Mouse (Mus musculus) olfactory bulb, adult 2 months (tissue): Measurements from ENCODE around the gene Tent5b. TPM values are rescaled to one million over a fixed set of nuclear protein-coding genes. Genes with fewer than 3 reads are reported as not detected.

ENCODE experiments used
- H3K27ac ChIP-seq: fragments of 200-500 bp; 2 replicates; pipeline ENCODE4 v1.5.1; 2012; ENCODE audit warnings: low read depth, low read length; ENCODE audit not compliant: insufficient read depth
- H3K4me1 ChIP-seq: fragments of 200-500 bp; 2 replicates; pipeline ENCODE4 v1.6.1; 2012; ENCODE audit warnings: low read length; ENCODE audit not compliant: control insufficient read depth, insufficient read depth
- H3K4me3 ChIP-seq: fragments of 200-500 bp; 2 replicates; pipeline ENCODE4 v1.5.1; 2012; ENCODE audit warnings: mild to moderate bottlenecking, low read depth, low read length, moderate library complexity; ENCODE audit not compliant: insufficient read depth
- CTCF ChIP-seq: fragments of 200-500 bp; IDR thresholded peaks from 2 replicates; pipeline ENCODE4 v1.5.1; 2012; ENCODE audit warnings: low read depth, mild to moderate bottlenecking, low read length, moderate library complexity; ENCODE audit not compliant: insufficient read depth
- POLR2A ChIP-seq: fragments of 200-500 bp; IDR thresholded peaks from 2 replicates; pipeline ENCODE4 v1.6.1; 2012; ENCODE audit warnings: mild to moderate bottlenecking, low read depth, low read length, moderate library complexity; ENCODE audit not compliant: insufficient read depth
- WGBS: fragments of 180-500 bp; shearing (Covaris S2); methylation state at CpG from one replicate; pipeline ENCODE4 v1.1.7; 2018; 5-methylcytosine and 5-hydroxymethylcytosine counted together
- polyA plus RNA-seq: library from polyadenylated mRNA; stranded (reverse); fragments of >200 nt; gene quantifications from 2 replicates; pipeline ENCODE4 v1.2.4, GENCODE M21; 2012; ENCODE audit warnings: low replicate concordance; ENCODE audit not compliant: missing spikeins, insufficient read depth, insufficient read length

The Tent5b gene
- polyA plus RNA-seq: not detected in 2 replicates

- TF ChIP-seq CTCF: peak; percentile 78
- no peak for TF ChIP-seq POLR2A
- Histone ChIP-seq H3K4me1 (peaks cover 15% of the 10 kb centered on the region), H3K27ac (no peak within 1 kb of the TSS), H3K4me3 (peak within 1 kb of the TSS; percentile 38)
- WGBS: 6% methylated on average over 29 of the region's 29 CpGs
These were observed at the start of gene Tent5b for GRCm38 (mm10) chr4:133479458-133480184. Gene Tent5b, plus strand, starts transcription at chr4:133480132.

DNA sequence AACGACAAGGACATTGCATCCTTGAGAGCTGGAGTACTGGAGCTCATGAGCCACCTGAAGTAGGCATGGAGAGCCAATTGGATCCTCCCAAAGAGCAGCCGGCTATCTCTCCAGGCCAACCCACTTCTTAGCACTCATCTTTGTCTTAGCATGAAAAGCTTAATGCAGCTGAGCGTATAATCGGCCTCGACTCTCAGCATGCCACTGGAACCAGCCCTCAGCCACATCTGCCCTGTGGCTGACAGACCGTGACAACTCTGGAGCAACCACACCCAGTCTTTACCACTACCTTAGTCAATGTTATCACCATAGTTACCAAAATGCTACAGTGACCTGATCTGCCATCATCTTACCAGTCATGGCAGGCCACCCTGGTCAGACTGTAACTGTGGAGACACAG is 48.4 kb upstream of the Tent5b start:
- WGBS: 79% methylated on average over 6 of the region's 6 CpGs
- no peak for TF ChIP-seq POLR2A
- TF ChIP-seq CTCF: no peak
- Histone ChIP-seq H3K27ac (no peak overlapping the region), H3K4me1 (peaks cover 7% of the 10 kb centered on the region), H3K4me3 (no peak overlapping the region)

- WGBS: 19% methylated on average over 17 of the region's 17 CpGs
- Histone ChIP-seq H3K4me1 (peaks cover 7% of the 10 kb centered on the region), H3K27ac (no peak overlapping the region), H3K4me3 (no peak overlapping the region)
- TF ChIP-seq POLR2A: no peak
- TF ChIP-seq CTCF: no peak
These were observed 47.3 kb upstream of the Tent5b start for GRCm38 (mm10) chr4:133432560-133433171.

DNA sequence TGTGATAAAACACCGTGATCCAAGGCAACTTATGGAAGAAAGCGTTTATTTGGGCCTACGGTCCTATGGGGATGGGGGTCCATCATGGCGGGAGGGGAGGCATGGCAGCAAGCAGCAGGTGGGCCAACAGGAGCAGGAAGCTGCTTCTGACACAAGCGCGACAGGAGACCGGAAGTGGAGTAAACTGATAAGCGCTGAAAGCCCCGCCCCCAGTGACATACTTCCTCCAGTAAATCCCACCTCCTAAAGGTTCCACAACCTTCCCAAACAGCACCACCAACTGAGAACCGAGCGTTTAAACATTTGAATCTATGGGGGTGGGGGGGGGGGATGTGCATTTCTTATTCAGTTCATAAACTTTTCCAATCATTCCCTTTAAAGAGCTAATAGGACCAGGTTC is 44.0 kb upstream of the Tent5b start:
- H3K4me1 ChIP-seq: peaks cover 19% of the 10 kb centered on the region
- no peak overlapping the region for H3K27ac ChIP-seq
- 92% methylated on average over 11 of the region's 11 CpGs for WGBS
- TF ChIP-seq CTCF (no peak), POLR2A (no peak)
- no peak overlapping the region for H3K4me3 ChIP-seq

- peaks cover 16% of the 10 kb centered on the region for H3K4me1 ChIP-seq
- WGBS: 24% methylated on average over 17 of the region's 17 CpGs
- no peak for TF ChIP-seq POLR2A
- TF ChIP-seq CTCF: no peak
- no peak overlapping the region for H3K27ac ChIP-seq
- no peak overlapping the region for H3K4me3 ChIP-seq
These were observed 40.2 kb upstream of the Tent5b start for GRCm38 (mm10) chr4:133439460-133440376.

DNA sequence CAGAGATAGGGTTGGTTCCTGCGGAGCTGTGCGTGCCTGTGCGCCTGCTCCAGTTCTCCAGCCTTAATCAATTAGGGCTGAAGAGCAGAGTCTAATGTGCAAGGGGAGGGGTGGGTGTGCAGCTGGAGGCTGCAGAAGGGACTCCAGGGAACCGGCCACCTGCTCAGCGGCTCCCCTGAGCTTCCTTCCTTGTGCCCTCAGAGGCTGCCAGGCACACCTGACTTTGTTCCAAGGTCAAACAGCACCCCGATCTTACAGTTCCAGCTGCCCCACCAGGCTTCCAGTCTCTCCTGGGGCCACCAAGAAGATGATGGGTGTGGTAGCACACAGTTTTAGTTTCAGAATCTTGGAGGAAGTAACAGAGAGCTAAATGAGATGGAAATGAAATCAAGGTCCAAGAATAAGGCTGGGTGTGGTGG is 39.5 kb upstream of the Tent5b start:
- no peak overlapping the region for H3K27ac ChIP-seq
- 30% methylated on average over 6 of the region's 6 CpGs for WGBS
- TF ChIP-seq CTCF: no peak
- no peak for TF ChIP-seq POLR2A
- peaks cover 16% of the 10 kb centered on the region for H3K4me1 ChIP-seq
- no peak overlapping the region for H3K4me3 ChIP-seq

DNA sequence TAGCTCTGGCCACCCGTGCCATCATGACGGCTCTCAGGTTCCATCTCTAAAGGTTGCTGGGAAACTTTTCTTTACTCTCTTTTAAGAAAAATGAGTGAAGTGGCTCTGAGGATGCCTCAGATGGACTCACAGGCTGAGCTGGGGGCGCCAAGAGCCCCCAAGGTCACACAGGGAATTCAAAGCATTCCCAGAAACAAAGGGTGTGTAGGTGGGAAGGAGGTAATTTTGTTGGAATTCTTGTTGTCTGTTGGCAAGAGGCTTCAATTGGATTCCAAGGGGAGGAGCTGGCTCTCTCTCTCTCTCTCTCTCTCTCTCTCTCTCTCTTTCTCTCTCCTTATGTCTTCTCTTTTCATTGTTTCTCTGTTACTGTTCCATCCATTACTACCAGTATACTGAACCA is 37.7 kb upstream of the Tent5b start:
- no peak overlapping the region for H3K4me3 ChIP-seq
- WGBS: 79% methylated on average over 3 of the region's 3 CpGs
- TF ChIP-seq CTCF: no peak
- TF ChIP-seq POLR2A: no peak
- H3K27ac ChIP-seq: no peak overlapping the region
- peaks cover 17% of the 10 kb centered on the region for H3K4me1 ChIP-seq

DNA sequence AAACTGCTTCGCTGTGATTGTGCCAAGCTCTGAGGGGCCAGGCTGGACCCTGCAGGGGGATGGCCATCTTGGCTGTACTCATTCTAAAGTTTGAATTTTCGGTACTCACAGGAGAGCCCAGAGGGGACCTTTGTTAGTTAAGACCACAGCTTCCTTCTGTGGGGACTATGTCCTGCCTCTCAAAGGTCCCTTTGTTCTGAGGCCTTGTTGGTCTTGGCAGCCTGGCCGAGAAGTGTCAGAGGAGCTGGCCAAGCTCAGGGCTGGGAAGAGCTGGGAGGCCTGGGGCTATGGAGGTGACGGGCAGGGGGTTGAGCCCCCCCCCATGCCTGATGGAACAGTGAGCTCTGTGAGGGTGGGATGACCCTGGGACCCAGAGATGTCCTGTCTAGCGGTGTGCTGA is 36.8 kb upstream of the Tent5b start:
- Histone ChIP-seq H3K4me3 (no peak overlapping the region), H3K4me1 (peaks cover 20% of the 10 kb centered on the region), H3K27ac (no peak overlapping the region)
- TF ChIP-seq POLR2A: 0 out of 2 replicates have a peak, but pooled peaks have one; percentile 17
- no peak for TF ChIP-seq CTCF
- 64% methylated on average over 5 of the region's 5 CpGs for WGBS
